Mouse (Mus musculus): ENCODE measurements at regions not wholly inside any gene's neighbourhood (a gene's known extent, or its start where the extent isn't known, plus 50 kb on each side); places are given as distances from the start of the nearest gene placed in this dataset.

- Histone ChIP-seq H3K4me3 (no peak overlapping the region), H3K4me2 (no peak overlapping the region), H3K27ac (no peak overlapping the region), H3K9ac (no peak overlapping the region), H3K4me1 (replicated peaks) (no peaks in the 10 kb centered on the region), H3K9me3 (replicated peaks) (no peaks in the 10 kb centered on the region), H3K27me3 (no peaks in the 10 kb centered on the region), H3K36me3 (no peaks in the 10 kb centered on the region)
- ATAC-seq (replicated peaks; ENCODE audit: insufficient number of reproducible peaks, insufficient read depth, low FRiP score, low read depth) = peak; percentile 22; the same call in 1 of the 2 replicates
- 35% methylated on average over 7 of the region's 7 CpGs for WGBS
Measured at GRCm38 (mm10) chr3:131975940-131976628, 109.0 kb upstream of the Dkk2 start.

- H3K9ac ChIP-seq = no peak overlapping the region
- no peaks in the 10 kb centered on the region for H3K27me3 ChIP-seq
- no peak overlapping the region for H3K4me3 ChIP-seq
- no peaks in the 10 kb centered on the region for H3K36me3 ChIP-seq
- WGBS = 76% methylated on average over 2 of the region's 2 CpGs
- no peak for ATAC-seq (replicated peaks; ENCODE audit: insufficient number of reproducible peaks, insufficient read depth, low FRiP score, low read depth)
- no peaks in the 10 kb centered on the region for H3K4me1 ChIP-seq (replicated peaks)
- no peak overlapping the region for H3K27ac ChIP-seq
- no peaks in the 10 kb centered on the region for H3K9me3 ChIP-seq (replicated peaks)
- no peak overlapping the region for H3K4me2 ChIP-seq
Measured at GRCm38 (mm10) chr3:131983292-131983691, 101.8 kb upstream of the Dkk2 start.

GRCm38 (mm10) chr3:131998838-131999613 lies 86.1 kb upstream of the Dkk2 start:
- 70% methylated on average over 6 of the region's 6 CpGs for WGBS
- Histone ChIP-seq H3K4me3 (no peak overlapping the region), H3K9me3 (replicated peaks) (no peaks in the 10 kb centered on the region), H3K36me3 (no peaks in the 10 kb centered on the region), H3K27me3 (no peaks in the 10 kb centered on the region), H3K4me2 (no peak overlapping the region), H3K9ac (no peak overlapping the region), H3K27ac (no peak overlapping the region), H3K4me1 (replicated peaks) (no peaks in the 10 kb centered on the region)
- ATAC-seq (replicated peaks; ENCODE audit: insufficient number of reproducible peaks, insufficient read depth, low FRiP score, low read depth) = no peak

DNA sequence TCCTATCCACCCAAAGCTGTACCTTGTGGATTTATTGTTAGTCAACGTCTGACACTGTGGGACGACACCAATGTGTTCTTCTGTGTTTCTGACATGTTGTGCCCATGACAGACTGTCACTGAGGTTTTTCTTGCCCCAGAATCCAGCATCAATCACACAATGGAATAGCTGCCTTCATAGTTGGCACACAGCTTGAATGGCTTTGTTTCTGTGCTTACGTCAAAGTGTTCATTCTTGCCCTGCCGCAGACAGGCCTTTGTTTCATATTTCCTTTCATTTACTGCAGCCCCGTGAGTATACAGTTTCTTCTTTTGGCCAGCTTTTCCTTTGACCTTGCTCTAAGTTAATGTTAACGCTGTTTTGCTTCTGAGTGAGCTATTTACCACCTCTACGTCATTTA lies 78.9 kb upstream of the Dkk2 start:
- Histone ChIP-seq H3K27ac (no peak overlapping the region), H3K36me3 (no peaks in the 10 kb centered on the region), H3K9me3 (replicated peaks) (no peaks in the 10 kb centered on the region), H3K4me2 (no peak overlapping the region), H3K9ac (no peak overlapping the region), H3K4me1 (replicated peaks) (no peaks in the 10 kb centered on the region), H3K4me3 (no peak overlapping the region), H3K27me3 (no peaks in the 10 kb centered on the region)
- ATAC-seq (replicated peaks; ENCODE audit: insufficient number of reproducible peaks, insufficient read depth, low FRiP score, low read depth) = no peak
- 72% methylated on average over 7 of the region's 7 CpGs for WGBS

- no peak for ATAC-seq (replicated peaks; ENCODE audit: insufficient number of reproducible peaks, insufficient read depth, low FRiP score, low read depth)
- H3K4me3 ChIP-seq = no peak overlapping the region
- no peaks in the 10 kb centered on the region for H3K36me3 ChIP-seq
- no peak overlapping the region for H3K4me2 ChIP-seq
- H3K27me3 ChIP-seq = no peaks in the 10 kb centered on the region
- WGBS = 78% methylated on average over 11 of the region's 11 CpGs
- no peaks in the 10 kb centered on the region for H3K4me1 ChIP-seq (replicated peaks)
- H3K9me3 ChIP-seq (replicated peaks) = no peaks in the 10 kb centered on the region
- no peak overlapping the region for H3K9ac ChIP-seq
- no peak overlapping the region for H3K27ac ChIP-seq
Measured at GRCm38 (mm10) chr3:132006912-132007311, 78.2 kb upstream of the Dkk2 start.

DNA sequence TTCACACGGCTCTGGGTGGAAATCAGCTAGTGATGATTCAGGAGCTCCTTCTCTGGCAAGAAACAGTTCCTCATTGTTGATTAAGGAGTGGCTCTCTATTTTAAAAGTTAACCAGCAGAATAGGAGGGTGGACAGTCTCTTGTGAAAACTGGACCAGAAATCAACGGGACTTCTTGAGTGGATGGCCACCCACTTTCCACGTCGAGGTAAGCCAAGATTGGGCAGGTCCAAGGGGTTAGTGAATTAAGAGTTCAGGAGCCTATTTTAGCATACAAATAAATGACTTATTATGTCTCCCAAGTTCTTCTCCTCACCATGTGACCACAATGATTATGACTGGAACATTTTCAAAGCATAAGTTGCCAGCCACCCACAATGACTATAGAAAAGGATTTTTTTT lies 77.7 kb upstream of the Dkk2 start:
- 70% methylated on average over 4 of the region's 4 CpGs for whole genome bisulfite sequencing
- Histone ChIP-seq H3K4me3 (no peak overlapping the region), H3K27ac (no peak overlapping the region), H3K4me1 (replicated peaks) (no peaks in the 10 kb centered on the region), H3K27me3 (no peaks in the 10 kb centered on the region), H3K9ac (no peak overlapping the region), H3K36me3 (no peaks in the 10 kb centered on the region), H3K9me3 (replicated peaks) (no peaks in the 10 kb centered on the region), H3K4me2 (no peak overlapping the region)
- ATAC-seq (replicated peaks; ENCODE audit: insufficient number of reproducible peaks, insufficient read depth, low FRiP score, low read depth) = no peak

DNA sequence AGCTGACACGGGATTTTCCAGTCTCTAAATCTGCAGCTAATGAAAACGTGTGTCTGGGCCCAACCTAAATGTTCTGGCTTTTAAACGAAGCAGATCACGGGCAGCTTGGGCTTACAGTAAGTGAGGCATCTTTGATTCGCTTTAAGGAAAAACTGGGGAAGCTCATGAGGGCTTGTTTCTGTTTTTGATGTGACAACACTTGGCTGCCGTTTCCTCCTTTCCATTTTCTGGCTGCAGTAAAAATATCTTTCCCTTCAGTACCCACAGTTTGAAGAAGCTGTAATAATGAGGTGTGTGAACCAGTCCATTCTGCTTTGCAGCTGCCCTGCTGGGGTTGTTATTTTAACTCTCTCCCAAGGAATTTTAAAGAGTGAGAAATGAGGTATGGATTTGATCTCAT lies 69.9 kb upstream of the Dkk2 start:
- no peak overlapping the region for H3K4me3 ChIP-seq
- no peak overlapping the region for H3K4me2 ChIP-seq
- 32% methylated on average over 6 of the region's 6 CpGs for WGBS
- H3K9ac ChIP-seq = no peak overlapping the region
- H3K36me3 ChIP-seq = no peaks in the 10 kb centered on the region
- no peak for ATAC-seq (replicated peaks; ENCODE audit: insufficient number of reproducible peaks, insufficient read depth, low FRiP score, low read depth)
- H3K27me3 ChIP-seq = no peaks in the 10 kb centered on the region
- H3K4me1 ChIP-seq (replicated peaks) = no peaks in the 10 kb centered on the region
- H3K27ac ChIP-seq = no peak overlapping the region
- H3K9me3 ChIP-seq (replicated peaks) = no peaks in the 10 kb centered on the region

GRCm38 (mm10) chr3:132017485-132018261 lies 67.4 kb upstream of the Dkk2 start:
- Histone ChIP-seq H3K4me2 (no peak overlapping the region), H3K4me3 (no peak overlapping the region), H3K27ac (no peak overlapping the region), H3K9ac (no peak overlapping the region), H3K4me1 (replicated peaks) (peaks cover 14% of the 10 kb centered on the region), H3K27me3 (no peaks in the 10 kb centered on the region), H3K36me3 (no peaks in the 10 kb centered on the region), H3K9me3 (replicated peaks) (no peaks in the 10 kb centered on the region)
- 50% methylated on average over 15 of the region's 15 CpGs for WGBS
- no peak for ATAC-seq (replicated peaks; ENCODE audit: insufficient number of reproducible peaks, insufficient read depth, low FRiP score, low read depth)

- Histone ChIP-seq H3K36me3 (no peaks in the 10 kb centered on the region), H3K4me1 (replicated peaks) (peaks cover 15% of the 10 kb centered on the region), H3K4me2 (no peak overlapping the region), H3K9ac (no peak overlapping the region), H3K4me3 (no peak overlapping the region), H3K27me3 (no peaks in the 10 kb centered on the region), H3K9me3 (replicated peaks) (no peaks in the 10 kb centered on the region), H3K27ac (no peak overlapping the region)
- 76% methylated on average over 2 of the region's 2 CpGs for WGBS
- ATAC-seq (replicated peaks; ENCODE audit: insufficient number of reproducible peaks, insufficient read depth, low FRiP score, low read depth) = no peak
Measured at GRCm38 (mm10) chr3:132018505-132018904, 66.6 kb upstream of the Dkk2 start.

DNA sequence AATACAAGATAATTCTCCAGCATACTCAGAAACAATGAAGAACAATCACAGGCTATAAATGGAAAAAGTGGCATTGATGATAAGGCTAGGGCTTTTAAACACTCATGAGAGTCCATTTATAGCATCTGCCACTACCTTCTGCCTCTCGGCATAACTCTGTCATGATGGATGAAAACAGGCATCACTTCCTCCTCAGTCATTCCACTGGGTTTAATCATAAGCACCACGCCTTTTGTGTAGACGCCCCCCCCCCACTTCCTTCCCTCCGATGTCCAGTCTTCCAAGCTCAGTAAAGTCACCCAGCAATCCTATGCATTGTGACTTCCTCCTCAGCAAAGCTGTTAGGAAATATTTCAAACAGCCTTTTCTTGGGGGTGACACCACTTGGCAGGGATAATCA lies 63.1 kb upstream of the Dkk2 start:
- Histone ChIP-seq H3K27me3 (no peaks in the 10 kb centered on the region), H3K27ac (peak overlapping the region; percentile 25; the same call in 1 of the 2 replicates), H3K36me3 (no peaks in the 10 kb centered on the region), H3K4me2 (0 out of 2 replicates have a peak overlapping the region, but pooled peaks have one; percentile 2), H3K4me3 (no peak overlapping the region), H3K9me3 (replicated peaks) (no peaks in the 10 kb centered on the region), H3K4me1 (replicated peaks) (peaks cover 15% of the 10 kb centered on the region), H3K9ac (no peak overlapping the region)
- WGBS = 17% methylated on average over 4 of the region's 4 CpGs
- 0 out of 2 replicates have a peak, but pooled peaks have one; percentile 43 for ATAC-seq (replicated peaks; ENCODE audit: insufficient number of reproducible peaks, insufficient read depth, low FRiP score, low read depth)

GRCm38 (mm10) chr3:132023342-132023741 lies 61.8 kb upstream of the Dkk2 start:
- no peak overlapping the region for H3K9ac ChIP-seq
- H3K9me3 ChIP-seq (replicated peaks) = no peaks in the 10 kb centered on the region
- no peak for ATAC-seq (replicated peaks; ENCODE audit: insufficient number of reproducible peaks, insufficient read depth, low FRiP score, low read depth)
- no peaks in the 10 kb centered on the region for H3K36me3 ChIP-seq
- no peak overlapping the region for H3K27ac ChIP-seq
- H3K4me3 ChIP-seq = no peak overlapping the region
- H3K4me1 ChIP-seq (replicated peaks) = peaks cover 15% of the 10 kb centered on the region
- no peaks in the 10 kb centered on the region for H3K27me3 ChIP-seq
- WGBS = 54% methylated on average over 6 of the region's 6 CpGs
- no peak overlapping the region for H3K4me2 ChIP-seq
